18 mouse cellular contexts compared by ENCODE assay signal in the genomic region with DNA sequence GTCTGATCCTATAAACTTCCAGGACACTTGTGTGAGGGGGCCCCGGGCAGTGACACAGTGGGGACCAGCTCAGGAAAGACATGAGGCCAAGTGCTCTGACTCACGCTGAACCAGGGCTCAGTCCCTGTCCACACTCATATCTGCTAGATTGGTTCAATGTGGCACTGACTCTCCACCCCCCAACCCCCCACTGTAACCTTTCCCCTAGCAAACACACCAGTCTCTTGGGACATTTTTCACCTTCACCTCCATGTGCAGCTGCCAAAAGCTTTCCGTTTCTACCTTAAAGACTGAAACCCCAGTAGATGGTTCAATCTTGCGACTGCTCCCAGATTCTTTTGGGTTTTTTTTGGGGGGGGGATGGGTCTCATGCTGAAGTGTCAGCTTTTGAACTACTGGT. TPM values are rescaled to one million over a fixed set of nuclear protein-coding genes. Genes with fewer than 3 reads are reported as not detected.
DNase-seq lines count a peak whose midpoint lies in the region; ATAC-seq lines count a peak whose summit lies in the region.
"Had no signal": no experiment of that assay in that cellular context is flagged by ENCODE, and none has a peak within 500 bp of the region (broad histone marks: within the 10 kb centered on the region; RNA-seq: fewer than 3 reads in every experiment).

No protein-coding gene starts in this region.

- no peak overlapping the region for H3K27ac ChIP-seq in intestine, embryonic 15.5 days
- H3K27ac ChIP-seq in intestine, embryonic 16.5 days (ENCODE audit: low read length) = no peak overlapping the region
- H3K27ac ChIP-seq in liver, embryonic 15.5 days (replicated peaks) = peak overlapping the region; percentile 68
- H3K27ac ChIP-seq: embryonic facial prominence, embryonic 10.5 days; gastrocnemius, adult 2 months; hindbrain, embryonic 15.5 days; neural tube, embryonic 13.5 days had no signal

- peak; percentile 28 for DNase-seq in adrenal gland, adult 2 months
- DNase-seq in adrenal gland, postnatal 4 days (ENCODE audit: low spot score in 2 of 2) = no peak
- DNase-seq in 3T3-L1 (ENCODE audit: low read depth, low spot score) = peak; percentile 46
- DNase-seq in kidney, adult 18-20 months = no peak
- no peak for DNase-seq in testis, postnatal 10 days (ENCODE audit: low spot score)
- DNase-seq: thymus, adult 18-20 months had no signal

- H3K4me3 ChIP-seq in intestine, embryonic 15.5 days (replicated peaks) = no peak overlapping the region
- H3K4me3 ChIP-seq in intestine, embryonic 16.5 days (ENCODE audit: low read length) = no peak overlapping the region
- no peak overlapping the region for H3K4me3 ChIP-seq in liver, embryonic 15.5 days (replicated peaks)
- H3K4me3 ChIP-seq: embryonic facial prominence, embryonic 10.5 days; gastrocnemius, adult 2 months; hindbrain, embryonic 15.5 days; neural tube, embryonic 13.5 days had no signal

- H3K36me3 ChIP-seq in intestine, embryonic 15.5 days = no peaks in the 10 kb centered on the region
- no peaks in the 10 kb centered on the region for H3K36me3 ChIP-seq in intestine, embryonic 16.5 days (ENCODE audit: control insufficient read depth, insufficient read depth, low read length)
- H3K36me3 ChIP-seq in liver, embryonic 15.5 days (replicated peaks) = no peaks in the 10 kb centered on the region
- H3K36me3 ChIP-seq: G1E had no signal

- H3K4me2 ChIP-seq in intestine, embryonic 15.5 days (replicated peaks) = no peak overlapping the region
- H3K4me2 ChIP-seq in intestine, embryonic 16.5 days (ENCODE audit: low read depth, low read length) = no peak overlapping the region
- H3K4me2 ChIP-seq in liver, embryonic 15.5 days = 0 out of 2 replicates have a peak overlapping the region, but pooled peaks have one; percentile 0
- H3K4me2 ChIP-seq: hindbrain, embryonic 15.5 days; neural tube, embryonic 13.5 days had no signal

- H3K9ac ChIP-seq in intestine, embryonic 15.5 days = no peak overlapping the region
- no peak overlapping the region for H3K9ac ChIP-seq in intestine, embryonic 16.5 days (ENCODE audit: low read depth, low read length)
- H3K9ac ChIP-seq in liver, embryonic 15.5 days = no peak overlapping the region
- H3K9ac ChIP-seq: hindbrain, embryonic 15.5 days; neural tube, embryonic 13.5 days had no signal

- no peaks in the 10 kb centered on the region for H3K9me3 ChIP-seq in intestine, embryonic 15.5 days
- H3K9me3 ChIP-seq in intestine, embryonic 16.5 days (ENCODE audit: control insufficient read depth, low read length) = no peaks in the 10 kb centered on the region
- no peaks in the 10 kb centered on the region for H3K9me3 ChIP-seq in liver, embryonic 15.5 days (replicated peaks)
- H3K9me3 ChIP-seq: embryonic facial prominence, embryonic 10.5 days; G1E; hindbrain, embryonic 15.5 days; neural tube, embryonic 13.5 days had no signal

- 0 out of 2 replicates have a peak, but pooled peaks cover 3% of the 10 kb centered on the region for H3K27me3 ChIP-seq in intestine, embryonic 15.5 days (replicated peaks)
- H3K27me3 ChIP-seq in intestine, embryonic 16.5 days (replicated peaks; ENCODE audit: control insufficient read depth, insufficient read depth, low read length) = 0 out of 2 replicates have a peak, but pooled peaks cover 4% of the 10 kb centered on the region
- peaks cover 14% of the 10 kb centered on the region; the same call in 1 of the 2 replicates for H3K27me3 ChIP-seq in liver, embryonic 15.5 days

- peaks cover 13% of the 10 kb centered on the region; the same call in 1 of the 2 replicates for H3K4me1 ChIP-seq in intestine, embryonic 15.5 days (replicated peaks)
- peaks cover 8% of the 10 kb centered on the region for H3K4me1 ChIP-seq in intestine, embryonic 16.5 days (ENCODE audit: control insufficient read depth, insufficient read depth, low read length)
- peaks cover 27% of the 10 kb centered on the region for H3K4me1 ChIP-seq in liver, embryonic 15.5 days (replicated peaks)

- 77% methylated on average over 4 of the region's 4 CpGs for WGBS in intestine, embryonic 15.5 days
- WGBS in intestine, embryonic 16.5 days = 77% methylated on average over 4 of the region's 4 CpGs
- WGBS in liver, embryonic 15.5 days (ENCODE audit: insufficient replicate concordance) = 51% methylated on average over 4 of the region's 4 CpGs

- peak; percentile 14; the same call in 1 of the 2 replicates for ATAC-seq in intestine, embryonic 15.5 days
- ATAC-seq in intestine, embryonic 16.5 days = no peak
- peak; percentile 35; the same call in 1 of the 2 replicates for ATAC-seq in liver, embryonic 15.5 days (ENCODE audit: insufficient read depth)

RNA-seq across cellular contexts. Expression of gene Lrfn3, which starts 8.5 kb away (rescaled TPM):
- total RNA-seq in adrenal gland, adult 2 months (2021) = 10 to 100 TPM in 1 of 2 experiments, 1 to 10 TPM in 1; 8.2 to 11.9 TPM
- polyA plus RNA-seq in adrenal gland, adult 2 months (2012; rRNA removed) = 32.9 and 37.6 TPM in 2 replicates
- 10 to 100 TPM; 18.7 to 19.5 TPM for total RNA-seq in adrenal gland, postnatal 4 days (2021)
- polyA plus RNA-seq in intestine, embryonic 15.5 days (2015; fragmentation: Nextera tagmentation; extraction: Ambion mirVana) = 2.9 and 3.9 TPM in 2 replicates
- 2.5 and 3.0 TPM in 2 replicates for polyA plus RNA-seq in intestine, embryonic 16.5 days (2015; fragmentation: Nextera tagmentation; extraction: Ambion mirVana)
- 1.9 and 2.0 TPM in 2 replicates for polyA plus RNA-seq in liver, embryonic 15.5 days (2015; fragmentation: Nextera tagmentation; extraction: Ambion mirVana)
- total RNA-seq: common myeloid progenitor, adult 5-6 weeks; granulocyte monocyte progenitor cell, adult 5-6 weeks had no signal
- polyA plus RNA-seq: CD4-positive, CD25-positive, alpha-beta regulatory T cell, adult 4 months; G1E had no signal

RNA-seq across cellular contexts. Expression of gene Sdhaf1, which starts 30.4 kb away (rescaled TPM):
- total RNA-seq in adrenal gland, adult 2 months (2021) = 10 to 100 TPM in 1 of 2 experiments, 1 to 10 TPM in 1; 9.1 to 18.7 TPM
- 52.4 and 74.3 TPM in 2 replicates for polyA plus RNA-seq in adrenal gland, adult 2 months (2012; rRNA removed)
- 10 to 100 TPM; 12.4 to 15.0 TPM for total RNA-seq in adrenal gland, postnatal 4 days (2021)
- 15.5 and 18.0 TPM in 2 replicates for polyA plus RNA-seq in intestine, embryonic 15.5 days (2015; fragmentation: Nextera tagmentation; extraction: Ambion mirVana)
- 13.8 and 14.3 TPM in 2 replicates for polyA plus RNA-seq in intestine, embryonic 16.5 days (2015; fragmentation: Nextera tagmentation; extraction: Ambion mirVana)
- polyA plus RNA-seq in liver, embryonic 15.5 days (2015; fragmentation: Nextera tagmentation; extraction: Ambion mirVana) = 4.3 and 5.1 TPM in 2 replicates

RNA-seq across cellular contexts. Expression of gene E130208F15Rik, which starts 32.5 kb away (rescaled TPM):
- 1 to 10 TPM; 1.2 to 1.6 TPM for total RNA-seq in adrenal gland, adult 2 months (2021)
- 2.0 and 2.7 TPM in 2 replicates for polyA plus RNA-seq in adrenal gland, adult 2 months (2012; rRNA removed)
- 1 to 10 TPM; 1.4 to 1.7 TPM for total RNA-seq in adrenal gland, postnatal 4 days (2021)
- polyA plus RNA-seq in intestine, embryonic 15.5 days (2015; fragmentation: Nextera tagmentation; extraction: Ambion mirVana) = 1.8 TPM in 1 of 2 replicates, not detected in the other
- 0.61 and 2.8 TPM in 2 replicates for polyA plus RNA-seq in intestine, embryonic 16.5 days (2015; fragmentation: Nextera tagmentation; extraction: Ambion mirVana)
- 1.4 and 2.0 TPM in 2 replicates for polyA plus RNA-seq in liver, embryonic 15.5 days (2015; fragmentation: Nextera tagmentation; extraction: Ambion mirVana)
- polyA plus RNA-seq: CD4-positive, CD25-positive, alpha-beta regulatory T cell, adult 4 months; heart, embryonic 14.5 days; hindbrain, embryonic 15.5 days; neural tube, embryonic 13.5 days had no signal

RNA-seq across cellular contexts. Expression of gene Syne4, which starts 39.5 kb away (rescaled TPM):
- 10 to 100 TPM; 18.8 to 34.5 TPM for total RNA-seq in adrenal gland, adult 2 months (2021)
- polyA plus RNA-seq in adrenal gland, adult 2 months (2012; rRNA removed) = 51.8 and 59.1 TPM in 2 replicates
- total RNA-seq in adrenal gland, postnatal 4 days (2021) = 10 to 100 TPM; 40.1 to 60.6 TPM
- 47.7 and 65.3 TPM in 2 replicates for polyA plus RNA-seq in intestine, embryonic 15.5 days (2015; fragmentation: Nextera tagmentation; extraction: Ambion mirVana)
- 58.9 and 59.7 TPM in 2 replicates for polyA plus RNA-seq in intestine, embryonic 16.5 days (2015; fragmentation: Nextera tagmentation; extraction: Ambion mirVana)
- polyA plus RNA-seq in liver, embryonic 15.5 days (2015; fragmentation: Nextera tagmentation; extraction: Ambion mirVana) = 15.7 and 20.2 TPM in 2 replicates
- total RNA-seq: common myeloid progenitor, adult 5-6 weeks had no signal

RNA-seq across cellular contexts. Expression of gene Alkbh6, which starts 45.5 kb away (rescaled TPM):
- total RNA-seq in adrenal gland, adult 2 months (2021) = 10 to 100 TPM; 57.8 to 73.6 TPM
- polyA plus RNA-seq in adrenal gland, adult 2 months (2012; rRNA removed) = 276 and 312 TPM in 2 replicates
- 10 to 100 TPM; 58.1 to 59.4 TPM for total RNA-seq in adrenal gland, postnatal 4 days (2021)
- polyA plus RNA-seq in intestine, embryonic 15.5 days (2015; fragmentation: Nextera tagmentation; extraction: Ambion mirVana) = 63.9 and 68.5 TPM in 2 replicates
- 68.8 and 70.6 TPM in 2 replicates for polyA plus RNA-seq in intestine, embryonic 16.5 days (2015; fragmentation: Nextera tagmentation; extraction: Ambion mirVana)
- 15.9 and 16.5 TPM in 2 replicates for polyA plus RNA-seq in liver, embryonic 15.5 days (2015; fragmentation: Nextera tagmentation; extraction: Ambion mirVana)

Comparison
In these comparisons a context has a peak if more than half of its experiments do, and no peak if none do; other contexts are left out.
1. DNase-seq: peak in adrenal gland, adult 2 months (single experiment) and 3T3-L1 (single experiment); none in adrenal gland, postnatal 4 days (0 of 2), kidney, adult 18-20 months (single experiment) and testis, postnatal 10 days (single experiment).